Mouse (Mus musculus) MN1 (cell line): ENCODE measurements around the gene Gin1.

Experiments used
- DNase-seq: peaks from one replicate; pipeline ENCODE4 v3.0.0-alpha.2; 2016; ENCODE audit warnings: low spot score

Gene Gin1

DNA sequence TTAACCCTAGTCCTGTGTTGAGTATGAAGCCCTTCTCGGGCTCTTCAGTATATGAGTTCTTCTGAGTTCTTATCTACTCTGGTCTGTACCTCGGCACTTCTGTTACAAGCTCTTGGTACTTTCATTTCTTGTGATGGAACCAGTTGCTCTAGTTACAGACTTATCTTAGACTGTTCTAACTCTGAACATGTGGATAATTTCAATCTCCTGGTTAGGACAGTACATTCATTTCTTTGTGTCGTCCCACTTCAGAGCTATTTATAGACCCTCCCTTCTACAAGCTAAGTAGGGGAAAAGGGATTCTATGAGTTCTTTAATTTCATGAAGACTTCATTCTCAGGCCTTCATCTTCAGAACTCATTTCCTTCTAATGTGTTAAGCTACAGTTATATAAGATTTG lies 17.7 kb downstream of the Gin1 start:
- DNase-seq = no peak

DNA sequence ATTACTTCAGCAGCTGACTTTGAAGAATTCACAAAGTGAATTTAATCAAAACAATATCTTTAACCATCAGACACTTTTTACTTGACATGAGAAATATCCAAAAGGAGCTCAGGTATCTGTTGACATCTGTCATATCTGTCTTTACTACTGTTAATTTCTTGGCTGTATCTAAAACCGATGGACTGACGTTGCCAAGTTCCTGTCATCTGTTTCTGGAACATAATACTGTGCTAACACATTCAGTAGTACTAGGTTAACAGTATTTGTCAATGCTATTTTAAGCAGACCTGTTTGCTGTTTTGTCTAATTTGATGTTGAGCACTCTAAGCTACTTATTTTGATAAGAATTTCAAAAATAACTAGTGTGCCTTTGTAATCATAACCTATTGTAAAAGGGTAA lies 18.5 kb downstream of the Gin1 start:
- DNase-seq = no peak

DNA sequence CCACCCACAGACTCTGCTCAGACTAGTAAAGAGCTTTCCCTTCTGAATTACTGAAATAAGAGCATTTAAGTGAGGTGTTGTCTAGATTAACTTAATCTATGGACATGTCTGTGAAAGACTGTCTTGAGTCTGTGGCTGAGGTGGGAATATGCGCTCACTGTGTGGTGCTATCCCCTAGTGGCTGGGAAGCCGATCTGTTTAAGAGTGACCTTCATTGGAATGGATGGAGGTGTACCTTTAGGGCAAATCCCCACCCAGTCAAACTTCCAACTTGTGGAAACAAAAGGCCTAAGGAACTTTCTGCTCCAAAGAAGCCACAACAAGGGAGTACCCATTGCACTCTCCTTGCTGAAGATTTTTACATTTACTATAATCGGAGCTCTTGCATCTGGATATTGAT lies 24.1 kb downstream of the Gin1 start:
- no peak for DNase-seq

DNA sequence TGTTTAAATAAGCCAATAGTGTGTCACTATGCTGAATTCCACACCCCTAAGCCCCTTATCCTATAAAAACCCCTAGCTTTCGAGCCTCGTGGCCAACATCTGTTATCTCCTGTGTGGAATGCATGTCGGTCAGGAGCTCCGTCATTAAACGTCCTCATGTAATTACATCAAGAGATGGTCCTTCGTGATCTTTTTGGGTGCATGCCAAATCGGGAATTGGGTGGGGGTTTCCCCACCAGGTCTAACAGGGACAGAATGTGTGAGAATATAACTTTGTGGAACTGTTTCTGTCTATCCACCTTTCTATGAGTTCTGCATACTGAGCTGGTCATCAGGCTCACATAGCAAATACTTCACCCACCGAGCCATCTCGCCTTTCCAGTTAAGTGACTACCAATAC lies 26.0 kb downstream of the Gin1 start:
- DNase-seq = no peak

DNA sequence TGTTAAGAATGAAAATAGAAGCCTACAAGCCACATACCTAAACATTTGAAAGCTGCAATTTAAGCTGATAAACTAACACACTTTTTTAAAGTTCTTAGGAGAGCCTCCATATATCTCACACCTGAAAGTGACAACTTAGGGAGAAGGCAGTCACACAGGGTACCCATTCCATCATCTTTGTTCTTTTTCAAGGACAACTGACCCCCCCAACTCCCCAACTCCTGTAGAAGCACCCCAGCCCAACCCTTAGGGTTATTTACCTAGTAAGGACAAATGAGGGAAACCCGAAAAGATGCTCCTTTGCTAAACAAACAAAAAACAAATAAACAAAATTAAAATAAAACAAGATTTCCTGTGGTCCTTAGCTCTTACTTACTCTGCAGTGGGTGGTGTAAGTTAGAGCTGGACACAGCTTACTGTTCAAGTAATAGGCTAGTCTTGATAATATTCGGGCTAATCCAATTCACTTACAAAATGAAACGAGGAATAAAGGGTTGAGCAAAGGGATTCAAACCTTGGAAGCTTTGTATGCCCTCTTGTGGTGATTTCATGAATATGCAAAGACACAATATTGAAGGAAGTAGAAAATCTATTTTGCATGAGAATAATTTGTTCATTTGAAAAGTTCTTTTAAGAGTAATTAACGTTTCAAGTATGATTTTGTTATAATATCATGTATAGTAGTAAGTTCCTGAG lies 32.4 kb downstream of the Gin1 start:
- peak; percentile 56 for DNase-seq

DNA sequence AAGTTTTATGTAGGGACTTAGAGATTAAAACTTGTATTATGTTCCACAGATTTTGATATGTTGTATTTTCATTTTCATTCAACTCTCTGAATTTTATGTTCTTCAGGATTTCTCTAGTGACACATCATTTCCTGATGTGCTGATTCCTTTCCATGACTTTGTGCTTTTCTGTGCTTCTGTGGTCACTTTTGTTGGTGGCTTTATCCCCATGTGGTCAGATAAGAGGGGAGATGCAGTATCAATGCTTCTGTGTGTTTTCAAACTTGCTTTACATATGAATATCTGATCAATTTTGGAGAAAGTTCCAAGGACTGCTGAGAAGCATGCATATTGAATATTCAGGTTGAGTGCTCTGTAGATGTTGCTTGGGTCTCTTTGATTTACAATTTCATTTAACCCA lies 34.5 kb downstream of the Gin1 start:
- no peak for DNase-seq

DNA sequence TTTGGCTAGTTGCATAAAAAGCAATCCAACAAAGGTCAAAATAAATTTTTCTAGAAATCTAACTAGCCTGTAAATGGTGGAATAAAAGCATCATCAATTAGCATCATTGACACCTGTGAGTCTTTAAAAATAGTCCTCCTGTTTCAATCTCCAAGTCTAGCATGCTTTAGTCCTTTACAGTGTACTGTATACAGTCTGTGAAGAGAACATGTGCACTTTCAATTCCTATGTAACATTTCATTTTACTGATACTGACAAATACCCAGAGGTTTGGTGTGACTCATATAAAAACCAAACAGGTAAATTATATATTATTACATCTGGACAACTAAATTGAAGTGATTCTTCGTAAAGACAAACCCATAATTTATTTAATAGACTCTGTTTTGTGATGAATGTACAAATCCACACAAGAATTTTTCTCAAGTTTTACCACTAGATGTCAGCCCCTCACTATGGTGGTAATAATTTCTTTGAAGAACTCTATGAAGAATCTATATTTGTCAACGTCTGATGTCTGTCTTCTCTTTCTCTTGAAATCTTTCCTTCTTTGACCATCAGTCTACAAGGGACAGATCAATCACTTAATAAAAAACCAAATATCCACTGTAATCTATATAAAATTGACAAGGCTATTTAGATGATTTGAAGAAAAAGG lies 39.4 kb downstream of the Gin1 start:
- DNase-seq = peak; percentile 64

DNA sequence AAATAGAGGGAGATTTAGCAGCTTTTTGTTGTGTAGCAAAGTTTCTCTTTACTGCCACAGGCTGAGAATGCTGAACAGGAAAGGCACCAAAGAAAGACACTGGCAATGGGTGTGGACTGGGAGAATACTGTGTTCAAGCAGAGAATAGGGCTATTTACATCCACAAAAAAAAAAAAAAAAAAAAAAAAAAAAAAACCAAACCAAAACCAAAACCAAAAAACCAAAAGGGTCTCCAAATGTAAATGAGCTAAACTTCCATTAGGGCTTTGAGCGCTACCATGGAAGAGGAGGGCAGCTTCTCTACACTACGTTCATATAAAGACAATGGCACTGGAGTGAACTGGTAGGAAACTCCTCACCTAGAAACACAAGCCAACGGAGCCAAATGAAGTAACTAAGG lies 51.3 kb downstream of the Gin1 start:
- DNase-seq = no peak

DNA sequence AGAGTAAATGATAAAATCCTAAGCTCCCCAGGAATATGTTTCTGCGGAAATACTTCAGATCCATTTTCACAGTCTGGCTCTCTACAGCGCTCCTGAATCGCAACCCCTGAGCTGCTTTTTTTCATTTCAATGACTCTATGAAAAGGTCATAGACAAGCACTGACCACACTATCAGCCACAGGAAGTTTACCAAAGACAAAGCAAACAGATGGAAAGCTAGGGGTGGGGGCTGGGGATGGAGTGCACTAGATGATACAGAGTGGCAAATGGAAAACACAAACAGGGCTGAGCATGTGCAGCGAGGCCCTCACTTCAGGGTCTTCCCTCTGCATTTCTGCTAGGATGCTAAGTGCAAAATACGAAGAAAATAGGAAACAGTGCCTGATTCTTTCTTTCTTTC lies 52.2 kb downstream of the Gin1 start:
- no peak for DNase-seq

DNA sequence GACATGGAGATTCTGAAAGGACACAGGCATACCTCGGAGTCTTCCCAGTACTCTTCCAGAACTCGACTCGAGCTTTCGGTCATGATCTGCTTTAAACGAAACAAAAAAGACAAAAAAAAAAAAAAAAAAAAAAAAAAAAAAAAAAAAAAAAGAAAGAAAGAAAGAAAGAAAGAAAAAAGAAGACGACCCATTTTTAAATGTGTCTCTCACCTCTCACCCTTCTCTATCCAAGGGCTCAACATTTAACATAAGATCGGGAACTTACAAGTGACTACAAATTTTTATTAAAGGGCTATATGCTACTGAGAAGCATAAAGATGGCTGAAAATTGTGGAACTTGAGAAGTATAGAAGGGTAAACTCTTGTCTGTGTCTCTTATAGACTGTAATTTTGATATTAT lies 52.9 kb downstream of the Gin1 start:
- no peak for DNase-seq

DNA sequence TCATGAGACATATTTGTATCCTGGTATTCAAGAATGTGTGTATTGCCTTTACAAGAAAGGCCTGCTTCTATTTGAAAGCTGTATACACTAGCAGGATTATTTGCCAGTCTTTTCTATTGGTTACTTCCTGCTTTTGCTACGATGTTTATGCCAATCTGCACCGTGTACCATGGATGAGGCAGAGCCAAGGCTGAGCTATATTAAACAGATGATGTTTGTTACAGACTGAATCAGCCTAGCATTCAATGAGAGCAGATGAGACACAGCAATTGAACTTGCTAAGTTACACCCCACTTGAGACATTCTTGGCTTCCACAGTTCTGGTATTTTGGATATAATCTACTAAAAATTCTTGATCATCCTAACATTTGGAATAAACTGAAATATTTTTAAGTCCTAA lies 57.6 kb downstream of the Gin1 start:
- DNase-seq = no peak

DNA sequence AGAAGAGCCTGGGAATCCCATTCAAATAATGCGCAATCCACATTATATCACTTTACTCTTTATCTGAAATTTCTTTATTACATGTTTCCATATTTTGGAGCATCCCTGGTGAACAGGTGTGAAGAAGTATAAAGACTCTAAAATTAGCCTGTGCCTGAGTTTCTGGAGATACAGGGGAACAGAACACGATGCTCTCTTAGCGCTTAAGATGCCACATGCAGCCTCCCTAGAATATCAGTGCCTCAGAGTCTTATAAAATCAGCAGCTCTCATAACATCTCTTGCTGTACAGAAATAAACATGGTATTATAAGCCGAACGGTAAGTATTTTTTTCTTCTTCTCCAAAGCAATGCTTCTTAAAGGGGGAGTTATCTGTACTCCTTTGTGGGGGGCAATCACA lies 58.1 kb downstream of the Gin1 start:
- no peak for DNase-seq

DNA sequence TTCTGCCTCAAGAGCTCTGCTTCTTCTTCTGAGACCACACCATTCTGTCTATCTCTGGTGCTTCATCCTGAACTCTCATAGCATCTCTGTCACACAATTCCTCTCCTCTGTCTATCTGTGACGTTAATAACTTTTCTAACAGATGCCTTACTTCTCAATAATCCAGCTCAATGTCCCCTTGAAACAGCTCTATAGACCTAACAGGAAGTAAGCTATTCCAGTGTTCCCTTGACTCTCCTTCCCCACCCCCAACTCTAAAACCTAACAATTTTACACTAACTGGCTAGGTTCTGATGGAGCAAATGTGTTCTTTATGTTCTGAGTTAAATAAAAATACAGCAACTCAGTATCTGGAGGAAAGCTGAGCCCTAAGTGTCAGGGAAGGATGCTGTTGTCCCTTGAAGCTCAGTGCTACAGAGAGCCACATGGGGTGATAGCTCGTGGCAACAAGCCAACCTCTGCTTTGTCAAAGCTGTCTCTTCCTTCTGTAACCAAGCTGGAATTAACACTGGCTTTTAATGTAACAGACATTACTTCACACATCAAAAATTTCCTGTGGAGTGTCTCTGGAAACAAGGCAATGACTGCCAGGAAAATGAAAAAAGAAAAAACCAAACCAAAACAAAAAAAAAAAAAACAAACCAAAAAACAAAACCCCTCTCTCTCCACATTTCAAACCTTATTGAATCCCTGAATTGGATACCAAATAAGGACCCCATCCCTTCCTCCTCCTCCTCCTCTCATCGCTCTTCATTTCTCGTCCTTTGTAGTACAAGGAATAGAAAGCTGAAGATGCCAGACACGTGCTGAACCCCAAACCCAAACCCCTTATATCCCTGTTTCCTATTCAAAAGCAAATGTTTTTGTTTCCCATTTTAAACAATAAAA lies 63.7 kb downstream of the Gin1 start:
- peak; percentile 24 for DNase-seq

DNA sequence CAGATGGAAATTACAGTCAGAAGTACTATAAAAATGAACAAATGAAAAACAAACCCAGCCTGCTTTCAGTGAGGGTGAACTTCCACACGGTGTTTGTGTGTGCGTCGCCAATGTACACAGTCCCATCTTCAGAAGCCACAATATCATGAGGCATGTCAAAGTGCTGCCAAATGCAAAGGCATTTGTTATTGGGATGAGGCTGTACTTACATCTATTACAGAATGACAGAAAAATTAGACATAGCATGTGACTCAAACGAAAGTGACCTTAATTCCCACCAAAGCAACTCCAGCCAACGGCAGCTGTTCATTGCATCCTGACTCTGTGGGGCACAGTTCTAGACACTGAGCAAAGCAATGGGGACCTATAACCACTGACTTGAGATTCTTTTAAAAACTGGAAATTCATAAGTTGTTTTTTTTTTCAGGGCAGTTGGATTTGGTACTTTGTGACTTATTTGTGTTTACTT lies 64.4 kb downstream of the Gin1 start:
- DNase-seq = no peak
